Mouse (Mus musculus): ENCODE measurements around the gene Lrch1. TPM values are rescaled to one million over a fixed set of nuclear protein-coding genes. Genes with fewer than 3 reads are reported as not detected.

Lrch1 gene
- total and polyA plus RNA-seq, 3 experiments = 2.8 to 6.1 TPM; not detected in 1

- H3K36me3 ChIP-seq (ENCODE audit: control insufficient read depth in 1 of 2, insufficient read depth in 2 of 2, low read length in 2 of 2) = peaks cover 0 to 4% of the 10 kb centered on the region in 2 experiments; a peak in 1 of 4 replicates
- peaks cover 21% of the 10 kb centered on the region for H3K79me2 ChIP-seq (ENCODE audit: control insufficient read depth, insufficient read depth, low read length, poor library complexity)
- peaks cover 5 to 8% of the 10 kb centered on the region in 2 experiments; a peak in 2 of 4 replicates for H3K4me1 ChIP-seq (ENCODE audit: control insufficient read depth in 1 of 2, insufficient read depth in 2 of 2, low read length in 2 of 2)
- no peak for DNase-seq (ENCODE audit: low read depth, low spot score)
- no peaks in the 10 kb centered on the region for H3K27me3 ChIP-seq (ENCODE audit: control insufficient read depth in 1 of 2, insufficient read depth in 2 of 2, low read length in 2 of 2)
- H3K27ac ChIP-seq (ENCODE audit: control insufficient read depth, low read depth, low read length) = no peak overlapping the region
- H3K4me3 ChIP-seq (ENCODE audit: control insufficient read depth in 1 of 2, insufficient read depth in 1 of 2, low read depth in 2 of 2, low read length in 2 of 2) = no peak overlapping the region
- no peak overlapping the region for H3K9ac ChIP-seq (ENCODE audit: control insufficient read depth, low read depth, low read length, poor library complexity, severe bottlenecking)
- no peaks in the 10 kb centered on the region for H3K9me3 ChIP-seq (replicated peaks; ENCODE audit: insufficient read depth, low read length)
- TF ChIP-seq MXI1 (IDR thresholded peaks at IDR 0.05; ENCODE audit: low read depth, low read length) (no peak), E2F4 (IDR thresholded peaks at IDR 0.05; ENCODE audit: borderline replicate concordance, low read depth, low read length) (no peak), TCF12 (IDR thresholded peaks at IDR 0.05; ENCODE audit: low read depth, low read length) (no peak), UBTF (IDR thresholded peaks at IDR 0.05; ENCODE audit: borderline replicate concordance, insufficient read depth, low read depth, low read length) (no peak)
These were observed 4.7 kb downstream of the Lrch1 start for GRCm38 (mm10) chr14:74943024-74943423.

- no peak for TF ChIP-seq ZC3H11A (IDR thresholded peaks at IDR 0.05; ENCODE audit: low read depth, low read length)
- TF ChIP-seq BHLHE40 (IDR thresholded peaks at IDR 0.05; ENCODE audit: borderline replicate concordance, low read depth, low read length) = no peak
- no peak for TF ChIP-seq JUND (IDR thresholded peaks at IDR 0.05; ENCODE audit: low read depth, low read length)
- no peak for TF ChIP-seq TBP (IDR thresholded peaks at IDR 0.05; ENCODE audit: low read depth, low read length)
- no peak for TF ChIP-seq CHD1 (IDR thresholded peaks at IDR 0.05; ENCODE audit: low read depth, low read length)
- no peak for TF ChIP-seq CTCF (IDR thresholded peaks at IDR 0.05 in 2 of 3, conservative IDR thresholded peaks at IDR 0.05 in 1 of 3; ENCODE audit: control insufficient read depth in 1 of 3, insufficient read depth in 1 of 3, low read depth in 2 of 3, low read length in 3 of 3, poor library complexity in 1 of 3, severe bottlenecking in 1 of 3)
- Histone ChIP-seq H3K4me3 (ENCODE audit: control insufficient read depth in 1 of 2, insufficient read depth in 1 of 2, low read depth in 2 of 2, low read length in 2 of 2) (no peak overlapping the region), H3K27ac (ENCODE audit: control insufficient read depth, low read depth, low read length) (no peak overlapping the region), H3K36me3 (ENCODE audit: control insufficient read depth in 1 of 2, insufficient read depth in 2 of 2, low read length in 2 of 2) (peaks cover 0 to 8% of the 10 kb centered on the region in 2 experiments; a peak in 2 of 4 replicates), H3K9ac (ENCODE audit: control insufficient read depth, low read depth, low read length, poor library complexity, severe bottlenecking) (no peak overlapping the region), H3K27me3 (ENCODE audit: control insufficient read depth in 1 of 2, insufficient read depth in 2 of 2, low read length in 2 of 2) (no peaks in the 10 kb centered on the region), H3K9me3 (replicated peaks; ENCODE audit: insufficient read depth, low read length) (no peaks in the 10 kb centered on the region), H3K4me1 (ENCODE audit: control insufficient read depth in 1 of 2, insufficient read depth in 2 of 2, low read length in 2 of 2) (peaks cover 10 to 13% of the 10 kb centered on the region in 2 experiments), H3K79me2 (ENCODE audit: control insufficient read depth, insufficient read depth, low read length, poor library complexity) (peaks cover 12% of the 10 kb centered on the region)
- no peak for DNase-seq (ENCODE audit: low read depth, low spot score)
These were observed 6.1 kb downstream of the Lrch1 start for GRCm38 (mm10) chr14:74941591-74941990.

- TF ChIP-seq E2F4 (IDR thresholded peaks at IDR 0.05; ENCODE audit: borderline replicate concordance, low read depth, low read length) (no peak), RCOR1 (IDR thresholded peaks at IDR 0.05; ENCODE audit: low read depth, low read length) (no peak), USF1 (IDR thresholded peaks at IDR 0.05; ENCODE audit: low read depth, low read length) (no peak), POLR2AphosphoS5 (IDR thresholded peaks at IDR 0.05; ENCODE audit: borderline replicate concordance, low read depth, low read length) (no peak), MAZ (IDR thresholded peaks at IDR 0.05; ENCODE audit: low read depth, low read length) (no peak), GABPA (IDR thresholded peaks at IDR 0.05; ENCODE audit: low read depth, low read length) (no peak), RAD21 (IDR thresholded peaks at IDR 0.05; ENCODE audit: low read depth, low read length) (no peak), JUND (IDR thresholded peaks at IDR 0.05; ENCODE audit: low read depth, low read length) (no peak)
- H3K4me1 ChIP-seq (ENCODE audit: control insufficient read depth in 1 of 2, insufficient read depth in 2 of 2, low read length in 2 of 2) = peaks cover 7 to 11% of the 10 kb centered on the region in 2 experiments
These were observed 6.9 kb downstream of the Lrch1 start for GRCm38 (mm10) chr14:74940741-74941140.

More at GRCm38 (mm10) chr14:74940741-74941140, 6.9 kb downstream of the Lrch1 start:
- Histone ChIP-seq H3K27ac (ENCODE audit: control insufficient read depth, low read depth, low read length) (no peak overlapping the region), H3K4me3 (ENCODE audit: control insufficient read depth in 1 of 2, insufficient read depth in 1 of 2, low read depth in 2 of 2, low read length in 2 of 2) (no peak overlapping the region), H3K9ac (ENCODE audit: control insufficient read depth, low read depth, low read length, poor library complexity, severe bottlenecking) (no peak overlapping the region), H3K79me2 (ENCODE audit: control insufficient read depth, insufficient read depth, low read length, poor library complexity) (peaks cover 6% of the 10 kb centered on the region; the same call in 1 of the 2 replicates), H3K27me3 (ENCODE audit: control insufficient read depth in 1 of 2, insufficient read depth in 2 of 2, low read length in 2 of 2) (no peaks in the 10 kb centered on the region), H3K9me3 (replicated peaks; ENCODE audit: insufficient read depth, low read length) (no peaks in the 10 kb centered on the region), H3K36me3 (ENCODE audit: control insufficient read depth in 1 of 2, insufficient read depth in 2 of 2, low read length in 2 of 2) (peaks cover 0 to 10% of the 10 kb centered on the region in 2 experiments; a peak in 2 of 4 replicates)
- DNase-seq (ENCODE audit: low read depth, low spot score) = peak; percentile 28
